8 mouse cellular contexts compared by ENCODE assay signal in genomic region chr14:31496241-31496646, GRCm38 (mm10). TPM values are rescaled to one million over a fixed set of nuclear protein-coding genes. Genes with fewer than 3 reads are reported as not detected.
DNase-seq lines count a peak whose midpoint lies in the region; ATAC-seq lines count a peak whose summit lies in the region.

No protein-coding gene starts in this region.

- H3K36me3 ChIP-seq in hindbrain, embryonic 14.5 days (replicated peaks; ENCODE audit: control insufficient read depth, insufficient read depth) = peaks cover 49% of the 10 kb centered on the region
- peaks cover 40% of the 10 kb centered on the region for H3K36me3 ChIP-seq in midbrain, embryonic 12.5 days

- peak overlapping the region; percentile 93 for H3K4me3 ChIP-seq in hindbrain, embryonic 14.5 days (replicated peaks; ENCODE audit: low read length)
- peak overlapping the region; percentile 77 for H3K4me3 ChIP-seq in midbrain, embryonic 12.5 days

- H3K27me3 ChIP-seq in hindbrain, embryonic 14.5 days (ENCODE audit: control insufficient read depth, insufficient read depth, low read length) = no peaks in the 10 kb centered on the region
- no peaks in the 10 kb centered on the region for H3K27me3 ChIP-seq in midbrain, embryonic 12.5 days

- 61% methylated on average over 7 of the region's 7 CpGs for whole genome bisulfite sequencing in hindbrain, embryonic 14.5 days
- WGBS in midbrain, embryonic 12.5 days = 63% methylated on average over 7 of the region's 7 CpGs

- no peak for ATAC-seq in hindbrain, embryonic 14.5 days (ENCODE audit: low FRiP score)
- no peak for ATAC-seq in midbrain, embryonic 12.5 days (ENCODE audit: low FRiP score, low read depth)

- DNase-seq in spleen, adult 12 weeks (ENCODE audit: low spot score) = peak; percentile 34
- no peak for DNase-seq in spleen, adult 18-20 months
- peak; percentile 67 for DNase-seq in c-Kit-positive CD71-negative TER-119-negative erythroid progenitor cells, embryonic 14.5 days (ENCODE audit: low read depth)
- no peak for DNase-seq in hindbrain, embryonic 14.5 days (ENCODE audit: low spot score)
- no peak for DNase-seq in left cerebral cortex, adult 8-10 months (ENCODE audit: low spot score in 2 of 2)
- DNase-seq in kidney, postnatal 10 days = no peak
- DNase-seq in lung, adult 18-20 months = no peak

- no peak overlapping the region for H3K27ac ChIP-seq in hindbrain, embryonic 14.5 days
- H3K27ac ChIP-seq in midbrain, embryonic 12.5 days (replicated peaks) = no peak overlapping the region

- H3K9ac ChIP-seq in hindbrain, embryonic 14.5 days = peak overlapping the region; percentile 86
- peak overlapping the region; percentile 90 for H3K9ac ChIP-seq in midbrain, embryonic 12.5 days (replicated peaks)

- H3K4me1 ChIP-seq in hindbrain, embryonic 14.5 days (replicated peaks; ENCODE audit: control insufficient read depth, insufficient read depth, low read length) = peaks cover 30% of the 10 kb centered on the region
- H3K4me1 ChIP-seq in midbrain, embryonic 12.5 days = peaks cover 37% of the 10 kb centered on the region

- no peaks in the 10 kb centered on the region for H3K9me3 ChIP-seq in hindbrain, embryonic 14.5 days (ENCODE audit: control insufficient read depth, low read length)
- H3K9me3 ChIP-seq in midbrain, embryonic 12.5 days = no peaks in the 10 kb centered on the region

- peak overlapping the region; percentile 92 for H3K4me2 ChIP-seq in hindbrain, embryonic 14.5 days (replicated peaks)
- H3K4me2 ChIP-seq in midbrain, embryonic 12.5 days (replicated peaks) = peak overlapping the region; percentile 97

RNA-seq across cellular contexts. Expression of gene Mettl6, which starts 1.4 kb away (rescaled TPM):
- 41.7 and 45.0 TPM in 2 replicates for polyA plus RNA-seq in hindbrain, embryonic 14.5 days (2014; fragmentation: Nextera tagmentation; extraction: Ambion mirVana)
- polyA plus RNA-seq in midbrain, embryonic 12.5 days (2016; fragmentation: Nextera tagmentation; extraction: Ambion mirVana) = 70.1 and 72.3 TPM in 2 replicates
- total RNA-seq in left cerebral cortex, adult 8-10 months (2022) = 10 to 100 TPM; 30.8 to 37.8 (median 34.0) TPM

RNA-seq across cellular contexts. Expression of gene Eaf1, which starts 2.0 kb away (rescaled TPM):
- polyA plus RNA-seq in hindbrain, embryonic 14.5 days (2014; fragmentation: Nextera tagmentation; extraction: Ambion mirVana) = 9.3 and 10.0 TPM in 2 replicates
- 19.7 and 20.3 TPM in 2 replicates for polyA plus RNA-seq in midbrain, embryonic 12.5 days (2016; fragmentation: Nextera tagmentation; extraction: Ambion mirVana)
- 10 to 100 TPM; 12.5 to 16.6 (median 13.3) TPM for total RNA-seq in left cerebral cortex, adult 8-10 months (2022)

Comparison
In these comparisons a context has a peak if more than half of its experiments do, and no peak if none do; other contexts are left out.
1. DNase-seq: peak in spleen, adult 12 weeks (single experiment) and c-Kit-positive CD71-negative TER-119-negative erythroid progenitor cells, embryonic 14.5 days (single experiment); none in spleen, adult 18-20 months (0 of 2), hindbrain, embryonic 14.5 days (single experiment), left cerebral cortex, adult 8-10 months (0 of 2), kidney, postnatal 10 days (single experiment) and lung, adult 18-20 months (0 of 2).